Mouse (Mus musculus) forebrain, embryonic 10.5 days (tissue): ENCODE measurements around the gene Itga1. TPM values are rescaled to one million over a fixed set of nuclear protein-coding genes. Genes with fewer than 3 reads are reported as not detected.

Experiments
- DNase-seq: peaks from one replicate; pipeline ENCODE4 v3.0.0-alpha.2; 2017; ENCODE audit warnings: low spot score; ENCODE audit errors: extremely low spot score
- H3K27ac ChIP-seq: fragments of 300-500 bp; sonication (generic); 2 replicates; pipeline ENCODE4 v1.5.1; 2016; ENCODE audit warnings: mild to moderate bottlenecking
- H3K27me3 ChIP-seq: fragments of 300-500 bp; sonication (generic); 2 replicates; pipeline ENCODE4 v1.6.1; 2016; ENCODE audit warnings: mild to moderate bottlenecking; ENCODE audit not compliant: poor library complexity, severe bottlenecking
- H3K36me3 ChIP-seq: fragments of 300-500 bp; sonication (generic); replicated peaks from 2 replicates; pipeline ENCODE4 v1.6.1; 2016; ENCODE audit warnings: mild to moderate bottlenecking, moderate library complexity
- H3K4me1 ChIP-seq: fragments of 300-500 bp; sonication (generic); 2 replicates; pipeline ENCODE4 v1.6.1; 2016
- H3K4me3 ChIP-seq: fragments of 300-500 bp; sonication (generic); 2 replicates; pipeline ENCODE4 v1.5.1; 2016; ENCODE audit warnings: mild to moderate bottlenecking, moderate library complexity
- H3K9me3 ChIP-seq: fragments of 300-500 bp; sonication (generic); 2 replicates; pipeline ENCODE4 v1.6.1; 2016; ENCODE audit warnings: mild to moderate bottlenecking, moderate library complexity
- WGBS: fragments of 180-500 bp; shearing (Covaris S2); methylation state at CpG from one replicate; pipeline ENCODE4 v1.1.7; 2016; 5-methylcytosine and 5-hydroxymethylcytosine counted together
- polyA plus RNA-seq: library from polyadenylated mRNA; unstranded; fragments of >200 nt; fragmentation: Nextera tagmentation; extraction: Ambion mirVana; gene quantifications from 2 replicates; pipeline ENCODE4 v1.2.1, GENCODE M21; 2016

Itga1 gene
- polyA plus RNA-seq, 1 experiment from 2014 or later, result 3.8 TPM

DNA sequence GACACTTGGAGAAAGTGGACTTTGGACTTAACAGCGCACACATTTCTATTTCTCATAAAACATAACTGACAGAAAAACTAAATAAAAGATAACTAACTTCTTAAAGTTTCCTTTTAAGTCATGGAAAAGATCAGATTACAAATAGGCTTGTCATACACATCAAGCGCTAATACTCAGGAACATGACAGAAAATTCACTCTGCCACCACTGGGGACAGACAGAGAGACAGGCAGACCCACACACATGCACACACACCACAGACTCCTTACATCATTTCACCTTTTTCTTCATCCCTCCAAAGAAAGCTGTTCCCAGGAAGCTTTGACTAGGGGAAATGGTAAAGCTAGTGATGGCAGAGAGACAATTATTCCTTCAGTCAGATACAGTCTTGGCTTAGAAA, 6.4 kb downstream of the Itga1 start:
- H3K4me1 ChIP-seq, result peaks cover 8% of the 10 kb centered on the region
- no peaks in the 10 kb centered on the region for H3K36me3 ChIP-seq
- no peak overlapping the region for H3K27ac ChIP-seq
- H3K4me3 ChIP-seq, result no peak overlapping the region
- 92% methylated on average over 2 of the region's 2 CpGs for WGBS
- no peak for DNase-seq
- H3K9me3 ChIP-seq, result no peaks in the 10 kb centered on the region
- H3K27me3 ChIP-seq, result peaks cover 18% of the 10 kb centered on the region

DNA sequence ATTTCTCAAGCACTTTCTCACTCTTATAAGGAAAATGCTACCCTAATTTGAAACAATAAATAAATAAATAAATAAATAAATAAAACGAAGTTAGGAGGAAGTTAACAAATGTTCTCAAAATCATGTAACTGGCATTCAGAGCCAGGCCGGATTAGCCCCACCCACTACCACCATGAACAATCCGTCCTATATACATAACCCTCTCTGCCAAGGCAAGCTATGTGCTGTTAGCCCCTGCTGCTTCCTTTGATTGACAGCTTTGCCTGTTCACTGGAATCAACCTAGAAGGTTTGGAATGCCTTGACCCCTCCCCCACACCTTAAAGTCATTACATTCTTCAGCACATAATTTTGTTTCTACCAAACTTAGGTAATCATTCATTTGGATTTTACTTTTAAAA, 10.3 kb downstream of the Itga1 start:
- DNase-seq, result no peak
- H3K4me3 ChIP-seq, result no peak overlapping the region
- peaks cover 28% of the 10 kb centered on the region for H3K4me1 ChIP-seq
- WGBS, result 74% methylated on average over 3 of the region's 3 CpGs
- peaks cover 28% of the 10 kb centered on the region for H3K36me3 ChIP-seq
- peaks cover 18% of the 10 kb centered on the region for H3K9me3 ChIP-seq
- H3K27ac ChIP-seq, result no peak overlapping the region
- no peaks in the 10 kb centered on the region for H3K27me3 ChIP-seq

DNA sequence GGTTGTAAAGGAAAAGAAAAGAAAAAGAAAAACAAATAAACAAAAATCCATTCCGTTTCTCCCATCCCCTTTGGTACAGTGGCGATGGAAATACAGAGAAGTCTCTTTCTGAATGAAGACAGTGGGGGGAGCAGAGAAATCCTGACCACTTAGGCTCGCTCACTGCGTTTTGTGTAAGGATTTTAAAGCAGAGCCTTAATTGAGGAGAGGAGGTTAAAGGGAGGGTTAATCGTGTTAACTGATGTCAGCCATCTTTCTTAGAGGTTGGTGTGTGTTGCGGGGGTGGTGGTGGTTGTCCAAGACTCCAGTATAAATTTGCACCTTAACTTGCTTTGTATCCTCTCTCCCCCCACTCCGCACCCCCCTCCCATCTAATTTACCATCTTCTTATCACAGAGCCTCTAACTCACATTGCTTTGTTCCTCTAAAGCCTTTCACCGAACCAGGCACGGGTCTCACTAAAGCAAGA, 10.8 kb downstream of the Itga1 start:
- H3K9me3 ChIP-seq, result peaks cover 18% of the 10 kb centered on the region
- DNase-seq, result no peak
- peaks cover 33% of the 10 kb centered on the region for H3K36me3 ChIP-seq
- peak overlapping the region; percentile 76 for H3K4me3 ChIP-seq
- peaks cover 28% of the 10 kb centered on the region for H3K4me1 ChIP-seq
- WGBS, result 57% methylated on average over 9 of the region's 9 CpGs
- H3K27ac ChIP-seq, result peak overlapping the region; percentile 94
- H3K27me3 ChIP-seq, result no peaks in the 10 kb centered on the region

DNA sequence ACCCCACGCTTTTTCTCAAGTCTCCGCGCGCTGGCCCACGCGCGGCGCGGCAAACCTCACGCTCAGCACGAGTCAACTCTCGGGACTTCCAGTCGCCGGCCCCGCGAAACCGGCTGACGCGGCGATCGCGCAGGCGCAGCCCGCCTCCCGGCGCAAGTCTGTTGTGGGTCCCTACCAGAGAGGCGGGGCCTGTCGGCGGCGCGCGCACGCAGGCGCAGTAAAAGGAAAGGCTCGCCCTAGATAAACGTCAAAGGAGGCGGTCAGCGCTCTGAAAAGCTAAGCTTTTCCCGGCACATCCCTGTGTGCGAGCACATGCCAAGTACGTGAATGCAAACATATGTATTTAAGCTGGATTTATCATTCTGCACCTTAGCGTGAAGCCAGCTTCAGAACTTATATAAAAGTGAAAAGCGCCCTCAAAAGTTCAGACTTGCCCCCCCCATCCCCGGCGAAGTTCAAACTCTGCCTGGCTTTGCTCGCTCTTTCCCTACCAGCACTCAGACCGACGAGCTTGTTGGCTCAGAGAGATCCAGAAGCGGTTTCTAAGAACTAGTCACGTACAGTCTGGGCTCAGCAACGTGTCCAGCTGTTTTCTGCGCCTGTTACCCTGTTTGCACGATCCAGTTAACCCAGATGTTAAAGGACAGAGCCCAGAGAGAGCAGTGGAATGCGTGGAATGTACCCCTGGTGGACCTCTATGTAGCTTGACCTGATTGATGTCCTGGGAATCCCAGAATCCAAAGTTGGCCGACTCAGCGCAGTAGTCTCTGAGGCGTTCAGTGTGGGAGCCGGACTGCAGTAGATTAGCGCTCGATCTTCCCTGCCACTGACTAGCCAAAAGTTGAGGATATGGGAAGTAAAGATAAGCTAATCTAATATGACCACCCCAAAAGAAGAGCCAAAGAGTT, 11.4 kb downstream of the Itga1 start, which contains the start of gene Pelo:
Pelo (minus strand) TSS at position 118 of the 908 bp plus-strand sequence.
- WGBS, result under 1% methylated on average over 60 of the region's 60 CpGs

DNA sequence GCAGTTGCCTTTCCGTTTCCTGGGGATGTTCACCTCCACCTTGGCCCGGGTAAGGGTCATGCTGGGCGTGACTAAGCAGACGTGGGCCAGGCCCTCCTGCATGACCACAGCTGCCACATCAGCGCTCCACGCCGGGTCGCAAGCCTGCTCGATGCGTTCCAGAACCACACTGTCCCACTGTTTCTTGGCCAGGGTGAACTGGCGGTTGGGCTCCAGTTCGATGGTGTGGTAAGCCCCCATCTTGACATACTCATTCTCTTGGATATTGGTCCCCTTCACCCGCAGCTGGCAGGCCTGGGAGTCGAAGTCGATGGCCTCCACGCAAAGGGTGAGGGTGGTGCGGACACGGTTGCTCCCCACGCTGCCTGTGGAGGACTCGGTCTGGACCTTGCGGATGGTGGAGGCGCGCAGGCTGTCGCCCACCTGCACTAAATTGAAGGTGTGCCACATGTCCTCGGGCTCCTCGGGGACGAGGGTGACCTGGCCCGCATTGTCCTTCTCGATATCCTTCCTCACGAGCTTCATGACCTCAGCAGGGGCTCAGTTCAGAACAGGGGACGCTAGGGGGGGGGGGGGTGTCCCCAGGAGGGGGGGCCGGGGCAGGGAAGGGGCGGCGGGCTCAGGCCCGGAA, 12.3 kb downstream of the Itga1 start:
- H3K4me3 ChIP-seq, result peak overlapping the region; percentile 76
- H3K4me1 ChIP-seq, result peaks cover 28% of the 10 kb centered on the region
- H3K27me3 ChIP-seq, result no peaks in the 10 kb centered on the region
- WGBS, result 12% methylated on average over 35 of the region's 35 CpGs
- peaks cover 44% of the 10 kb centered on the region for H3K36me3 ChIP-seq
- peak overlapping the region; percentile 94 for H3K27ac ChIP-seq
- peaks cover 18% of the 10 kb centered on the region for H3K9me3 ChIP-seq
- DNase-seq, result peak; percentile 32

More for the DNA sequence above, 11.4 kb downstream of the Itga1 start, which contains the start of gene Pelo:
- H3K36me3 ChIP-seq, result peaks cover 39% of the 10 kb centered on the region
- H3K4me1 ChIP-seq, result peaks cover 28% of the 10 kb centered on the region
- H3K4me3 ChIP-seq, result peak within 1 kb of the TSS; percentile 76
- peaks cover 18% of the 10 kb centered on the region for H3K9me3 ChIP-seq
- H3K27me3 ChIP-seq, result no peaks in the 10 kb centered on the region
- peak within 1 kb of the TSS; percentile 94 for H3K27ac ChIP-seq
- peak; percentile 87 for DNase-seq

DNA sequence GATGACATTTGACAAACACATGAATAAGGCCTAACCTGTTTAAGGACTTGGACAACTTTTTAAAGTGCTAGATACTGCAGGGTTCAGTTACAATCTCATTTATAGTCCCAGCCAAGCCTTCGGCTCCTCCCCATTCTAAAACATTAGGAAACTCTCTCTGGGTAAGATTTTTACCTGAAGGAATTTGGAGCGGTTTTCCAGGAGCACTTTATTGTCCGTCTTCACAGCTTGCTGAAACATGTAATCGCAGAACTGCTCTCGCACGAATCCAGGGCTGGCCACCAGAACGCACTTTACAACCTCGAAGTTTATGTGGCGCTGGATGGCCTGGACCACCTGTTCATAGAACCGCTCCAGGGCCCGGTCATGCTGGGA, 12.8 kb downstream of the Itga1 start:
- H3K27ac ChIP-seq, result peak overlapping the region; percentile 94
- no peak for DNase-seq
- H3K9me3 ChIP-seq, result peaks cover 18% of the 10 kb centered on the region
- no peaks in the 10 kb centered on the region for H3K27me3 ChIP-seq
- WGBS, result 69% methylated on average over 11 of the region's 11 CpGs
- H3K4me3 ChIP-seq, result peak overlapping the region; percentile 76
- peaks cover 28% of the 10 kb centered on the region for H3K4me1 ChIP-seq
- H3K36me3 ChIP-seq, result peaks cover 44% of the 10 kb centered on the region

DNA sequence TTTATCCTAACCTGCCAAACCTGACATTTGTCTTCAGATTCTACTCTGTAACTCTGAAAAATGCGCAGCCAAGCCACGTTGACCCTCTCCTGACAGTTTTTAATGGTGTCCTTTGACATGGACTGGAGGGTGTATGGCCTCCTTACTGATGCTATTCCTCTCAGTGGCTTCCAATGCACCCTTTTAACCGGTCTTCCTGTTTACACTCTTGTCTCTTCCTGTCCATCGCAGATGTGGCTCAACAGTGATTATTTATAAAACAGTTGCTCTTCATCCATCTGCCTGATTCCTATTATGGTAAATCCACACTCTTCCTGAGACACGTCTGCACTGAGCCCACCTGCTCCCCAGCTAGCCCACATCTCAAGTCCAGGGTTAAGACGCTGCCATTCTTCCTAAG, 15.8 kb downstream of the Itga1 start:
- no peaks in the 10 kb centered on the region for H3K27me3 ChIP-seq
- H3K27ac ChIP-seq, result no peak overlapping the region
- no peak for DNase-seq
- H3K9me3 ChIP-seq, result peaks cover 18% of the 10 kb centered on the region
- WGBS, result 89% methylated on average over 6 of the region's 6 CpGs
- H3K4me3 ChIP-seq, result no peak overlapping the region
- peaks cover 26% of the 10 kb centered on the region for H3K4me1 ChIP-seq
- peaks cover 44% of the 10 kb centered on the region for H3K36me3 ChIP-seq

DNA sequence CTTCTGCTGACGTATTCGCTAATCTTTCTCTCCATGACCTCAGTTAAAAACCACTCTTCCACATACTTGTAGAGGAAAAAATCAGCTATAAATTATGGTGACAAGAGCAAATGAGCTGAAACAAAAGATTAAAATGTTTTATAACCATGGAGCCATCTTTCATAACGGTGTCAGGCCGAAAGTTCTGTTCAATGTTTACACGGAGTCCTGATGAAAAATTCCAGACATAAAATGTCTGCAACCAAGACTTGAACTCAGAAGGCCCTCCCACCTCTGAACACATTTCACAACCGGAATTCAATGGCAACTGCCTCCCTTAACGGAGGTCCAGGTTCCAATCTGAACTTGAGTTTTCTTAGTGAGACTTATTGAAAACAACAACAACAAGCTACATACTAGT, 19.4 kb downstream of the Itga1 start:
- Histone ChIP-seq H3K4me3 (no peak overlapping the region), H3K27ac (no peak overlapping the region), H3K9me3 (peaks cover 5% of the 10 kb centered on the region; the same call in 1 of the 2 replicates), H3K36me3 (peaks cover 25% of the 10 kb centered on the region), H3K4me1 (no peaks in the 10 kb centered on the region), H3K27me3 (no peaks in the 10 kb centered on the region)
- no peak for DNase-seq
- 95% methylated on average over 7 of the region's 7 CpGs for WGBS

DNA sequence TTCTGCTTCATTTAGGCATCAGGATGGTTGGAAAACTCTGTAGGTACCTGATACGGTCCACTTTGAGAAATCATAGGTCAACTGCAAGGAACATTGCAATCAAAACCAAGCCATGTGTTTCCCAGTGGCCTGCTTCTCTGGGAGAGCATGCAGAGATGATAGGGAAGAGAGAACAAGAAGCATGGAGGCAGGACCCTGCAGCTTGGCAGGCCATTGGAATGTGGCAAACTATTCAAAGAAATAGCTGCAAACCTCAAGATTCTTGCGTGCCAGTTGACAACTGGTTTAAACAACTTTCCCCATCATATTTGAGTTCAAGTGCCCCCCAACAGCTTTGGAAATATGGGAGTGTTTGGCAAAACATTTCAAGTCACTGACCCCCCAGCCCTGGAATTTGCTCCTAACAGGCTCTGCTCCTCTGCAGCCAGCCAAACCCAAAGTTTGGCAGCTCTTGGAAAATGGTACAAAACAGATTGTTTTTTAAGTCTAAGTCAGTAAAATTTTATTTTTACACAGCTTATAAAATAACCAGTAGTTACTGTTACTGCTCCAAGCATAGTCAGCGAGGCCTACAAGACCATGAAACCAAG, 21.7 kb downstream of the Itga1 start:
- 94% methylated on average over 3 of the region's 3 CpGs for WGBS
- Histone ChIP-seq H3K27me3 (no peaks in the 10 kb centered on the region), H3K9me3 (no peaks in the 10 kb centered on the region), H3K4me1 (no peaks in the 10 kb centered on the region), H3K36me3 (peaks cover 4% of the 10 kb centered on the region), H3K4me3 (no peak overlapping the region), H3K27ac (no peak overlapping the region)
- no peak for DNase-seq

DNA sequence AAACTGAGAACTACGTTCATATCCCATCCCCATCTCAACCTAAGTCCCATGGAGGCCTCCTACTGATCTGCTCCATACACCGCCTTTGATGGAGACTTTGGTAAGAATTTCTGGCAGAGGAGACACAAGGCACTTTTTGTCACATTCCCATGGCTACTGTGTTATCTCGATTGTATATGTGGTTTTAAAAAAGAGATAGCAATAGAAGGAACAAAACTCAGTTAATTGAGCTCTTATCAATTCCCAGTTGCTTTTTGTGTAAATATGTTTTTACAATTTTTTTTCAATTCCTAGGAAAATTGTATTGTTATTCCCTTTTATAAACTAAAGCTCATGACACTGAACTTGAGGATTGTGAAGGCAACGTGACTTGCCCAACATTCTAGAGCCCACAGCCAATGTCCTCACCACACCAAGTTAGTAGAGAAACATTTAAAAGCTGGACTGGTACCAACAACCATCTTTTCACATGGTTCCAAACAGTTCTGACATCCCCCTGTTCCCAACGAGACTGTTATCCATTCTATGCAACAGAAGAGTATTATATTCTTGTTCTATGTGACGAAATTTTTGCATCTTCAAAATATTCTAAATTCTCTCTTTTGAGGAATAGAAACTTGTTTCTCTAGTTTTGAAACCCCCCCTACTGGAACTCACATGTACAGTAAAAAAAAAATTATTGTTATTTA, 22.6 kb downstream of the Itga1 start:
- H3K4me3 ChIP-seq, result no peak overlapping the region
- no peak for DNase-seq
- H3K36me3 ChIP-seq, result no peaks in the 10 kb centered on the region
- no peaks in the 10 kb centered on the region for H3K27me3 ChIP-seq
- no peaks in the 10 kb centered on the region for H3K4me1 ChIP-seq
- H3K9me3 ChIP-seq, result no peaks in the 10 kb centered on the region
- 91% methylated on average over 6 of the region's 6 CpGs for WGBS
- H3K27ac ChIP-seq, result no peak overlapping the region

DNA sequence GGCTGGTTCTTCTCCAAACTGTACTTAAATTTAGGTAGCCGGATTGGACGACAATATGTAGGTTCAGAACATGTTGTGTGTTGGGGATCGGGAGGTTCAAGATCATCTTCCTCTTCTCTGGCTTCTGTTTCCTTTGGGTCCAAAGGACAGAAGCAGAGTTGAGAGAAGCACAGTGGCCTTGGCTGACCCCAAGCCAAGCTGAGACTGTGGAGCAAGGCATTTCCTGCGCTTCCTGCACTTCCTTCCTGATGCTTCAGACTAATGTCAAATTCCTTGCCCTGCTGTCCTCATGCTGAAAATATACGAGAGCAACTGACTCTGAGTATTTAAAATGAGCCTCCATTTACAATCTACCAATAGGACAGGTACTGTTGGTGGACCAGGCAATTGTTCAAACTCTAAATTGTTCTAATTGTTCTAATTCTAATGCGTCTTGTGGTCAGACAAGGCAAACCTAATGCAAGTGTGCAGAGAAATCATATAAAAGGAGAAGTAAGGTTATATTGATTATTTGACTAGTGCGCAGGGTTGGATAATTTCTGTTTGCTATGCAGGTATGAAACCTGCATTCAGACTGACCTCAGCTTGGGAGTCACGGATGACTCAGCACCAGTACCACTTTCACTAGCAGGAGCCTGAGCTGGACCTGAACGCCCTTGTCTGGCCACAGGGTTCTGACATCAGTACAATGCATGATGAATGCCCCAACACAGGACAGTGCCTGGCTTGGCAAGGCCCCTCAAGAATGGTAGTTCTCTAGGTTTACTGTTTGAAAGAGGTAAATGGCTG, 24.2 kb downstream of the Itga1 start:
- H3K4me3 ChIP-seq, result no peak overlapping the region
- H3K36me3 ChIP-seq, result no peaks in the 10 kb centered on the region
- H3K4me1 ChIP-seq, result no peaks in the 10 kb centered on the region
- H3K9me3 ChIP-seq, result no peaks in the 10 kb centered on the region
- no peaks in the 10 kb centered on the region for H3K27me3 ChIP-seq
- no peak overlapping the region for H3K27ac ChIP-seq
- WGBS, result 89% methylated on average over 9 of the region's 9 CpGs
- no peak for DNase-seq

DNA sequence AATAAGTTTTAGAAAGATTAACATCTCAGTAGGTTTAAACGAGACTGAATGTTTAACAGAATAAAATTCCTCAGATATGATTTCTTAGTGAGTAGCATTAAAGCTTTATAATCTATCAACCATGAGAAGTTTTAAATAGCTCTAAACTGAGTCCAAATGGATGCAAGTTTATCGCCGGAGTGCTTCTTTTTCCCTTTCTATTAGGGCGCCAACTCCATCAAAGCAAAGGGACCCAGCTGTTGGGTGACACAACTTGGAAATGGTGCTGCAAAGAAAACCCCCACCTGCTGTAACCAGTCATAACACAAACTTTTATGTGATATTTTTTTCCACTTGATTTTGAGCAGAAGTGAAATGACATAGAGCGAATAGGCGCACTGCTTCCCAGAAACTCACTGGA, 29.4 kb downstream of the Itga1 start:
- no peaks in the 10 kb centered on the region for H3K36me3 ChIP-seq
- no peak overlapping the region for H3K27ac ChIP-seq

More for the DNA sequence above, 29.4 kb downstream of the Itga1 start:
- Histone ChIP-seq H3K4me3 (no peak overlapping the region), H3K4me1 (no peaks in the 10 kb centered on the region), H3K9me3 (no peaks in the 10 kb centered on the region), H3K27me3 (no peaks in the 10 kb centered on the region)
- no peak for DNase-seq
- WGBS, result 96% methylated on average over 6 of the region's 6 CpGs
